Mouse (Mus musculus) adrenal gland, adult 8-10 months (tissue): ENCODE data around the gene 1700047I17Rik2. TPM values are rescaled to one million over a fixed set of nuclear protein-coding genes. Genes with fewer than 3 reads are reported as not detected.
"Not testable (repeated sequence)": the region's sequence is repeated elsewhere in the genome, so short reads cannot be mapped to it uniquely, and the experiment has no call there.

Source experiments
- DNase-seq: peaks from one replicate; pipeline ENCODE4 v3.0.0; 2022
- total RNA-seq, 4 experiments: library from RNA; stranded (reverse); gene quantifications; 2 replicates each; pipeline ENCODE4 v1.2.4; 2022

Gene 1700047I17Rik2
- 1 to 10 TPM in 2 of 4 experiments, under 1 TPM in 1, not detected in 1; 0.56 to 7.5 (median 3.8) TPM for total RNA-seq

DNA sequence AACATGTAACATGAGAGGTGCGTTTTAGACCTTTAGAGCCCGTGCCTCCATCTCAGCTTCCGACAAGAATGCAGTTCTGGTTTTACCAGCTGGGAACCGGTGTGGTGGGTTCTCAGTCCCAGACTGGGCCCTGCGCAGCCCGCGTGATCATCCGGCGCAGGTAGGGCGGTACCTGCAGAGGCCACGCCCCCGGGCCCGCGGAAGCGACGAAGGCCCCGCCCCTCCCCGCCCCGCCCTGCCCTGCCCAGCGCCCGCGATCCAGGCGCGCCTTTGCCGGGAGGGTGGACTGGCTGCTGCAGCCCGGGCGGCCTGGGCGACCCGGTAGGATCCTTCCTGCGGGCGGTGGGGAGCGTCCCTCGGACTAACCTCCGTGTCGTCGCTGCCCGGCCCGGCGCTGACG, at the start of gene 1700047I17Rik2:
Gene 1700047I17Rik2 (plus strand): TSS at position 287 of the 400 bp plus-strand sequence.
- DNase-seq, result not testable (repeated sequence)

GRCm38 (mm10) chr12:55154559-55155448, 44.6 kb upstream of the 1700047I17Rik2 start, which contains the start of gene Srp54b:
Gene Srp54b (plus strand): TSS chr12:55155104.
- not testable (repeated sequence) for DNase-seq

- DNase-seq, result not testable (repeated sequence)
Observed at GRCm38 (mm10) chr12:55155449-55155783, 44.0 kb upstream of the 1700047I17Rik2 start.

- not testable (repeated sequence) for DNase-seq
Observed at GRCm38 (mm10) chr12:55167034-55167557, 32.3 kb upstream of the 1700047I17Rik2 start.

GRCm38 (mm10) chr12:55187686-55188085, 11.7 kb upstream of the 1700047I17Rik2 start:
- DNase-seq, result not testable (repeated sequence)

DNA sequence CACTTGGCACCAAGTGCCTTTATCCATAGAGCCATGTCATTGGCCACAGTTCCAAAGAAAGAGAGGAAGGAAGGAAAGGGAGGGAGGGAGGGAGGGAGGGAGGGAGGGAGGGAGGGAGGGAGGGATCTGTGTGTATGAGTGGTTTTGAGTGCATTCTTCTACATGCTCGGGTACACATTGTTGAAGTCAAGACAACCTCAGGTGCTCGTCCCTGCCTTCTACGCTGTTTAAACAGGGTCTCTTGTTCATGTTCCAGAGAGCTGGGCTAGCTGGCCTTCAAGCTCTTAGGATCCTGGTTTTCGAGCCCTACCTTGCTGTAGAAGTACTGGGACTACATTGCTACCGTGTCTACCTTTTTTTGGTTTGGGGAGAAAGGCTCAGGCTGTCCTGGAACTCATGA, 10.3 kb upstream of the 1700047I17Rik2 start:
- not testable (repeated sequence) for DNase-seq

GRCm38 (mm10) chr12:55199799-55200198, 407 bp downstream of the 1700047I17Rik2 start:
- DNase-seq, result not testable (repeated sequence)

DNA sequence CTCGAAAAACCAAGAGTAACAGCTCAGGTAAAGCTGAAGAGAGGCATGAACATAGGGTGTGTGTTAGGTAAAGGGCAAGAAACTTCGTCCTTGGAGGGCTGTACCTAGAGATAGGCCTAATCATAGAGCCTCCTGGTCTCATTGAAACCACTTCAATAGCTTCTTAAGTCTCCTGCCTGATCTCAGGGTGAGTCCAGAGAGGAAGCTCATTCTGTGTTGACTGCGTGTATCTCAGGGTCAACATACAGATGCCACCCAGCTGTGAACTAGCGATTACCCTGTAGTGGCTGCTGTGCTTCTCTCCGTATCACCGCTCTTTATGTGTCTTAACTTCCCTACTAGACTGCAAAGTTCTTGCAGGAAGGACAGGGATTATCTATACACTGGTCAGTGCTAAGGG, 13.6 kb downstream of the 1700047I17Rik2 start:
- not testable (repeated sequence) for DNase-seq

DNA sequence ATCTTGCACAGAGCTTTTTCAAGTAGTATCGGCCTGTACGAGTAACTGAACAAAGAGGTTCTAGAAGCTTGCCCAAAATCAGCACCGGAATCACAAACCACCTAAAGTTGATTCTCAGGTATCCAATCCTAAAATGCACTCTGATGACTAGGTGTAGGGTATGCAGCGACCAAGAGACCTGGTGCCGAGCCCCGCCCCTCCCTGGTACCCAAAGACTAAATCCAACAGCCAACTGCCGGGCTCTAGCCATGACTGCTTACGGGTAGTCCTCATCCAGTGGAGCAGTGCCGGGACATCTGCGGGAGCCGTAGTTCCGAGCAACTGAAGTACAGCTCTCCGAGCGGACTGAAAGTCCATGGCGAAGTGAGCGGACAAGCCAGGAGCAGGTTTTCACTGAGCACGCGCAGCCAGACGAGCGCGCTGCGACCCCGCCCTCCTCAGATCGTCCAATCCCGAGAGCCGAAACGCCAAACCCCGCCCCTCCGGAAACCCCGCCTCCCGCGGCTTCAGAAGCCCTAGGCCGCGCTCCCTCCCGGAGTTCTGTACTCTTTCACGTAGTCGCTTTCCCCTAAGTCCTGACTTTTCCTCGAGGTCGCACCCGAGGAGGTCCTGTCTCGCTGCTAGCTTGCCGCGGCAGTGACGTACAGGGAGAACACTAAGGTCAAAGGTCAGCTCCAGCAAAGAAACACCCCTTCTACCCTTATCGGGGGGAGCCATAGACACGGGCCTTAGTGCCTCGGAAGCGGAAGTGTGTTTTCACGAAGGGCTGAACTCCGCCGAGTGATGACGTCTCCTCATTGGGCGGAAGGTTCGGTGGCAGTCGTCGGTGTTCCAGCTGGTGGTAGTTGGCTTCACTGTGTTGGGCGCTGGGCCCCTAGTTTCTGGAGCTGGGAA, 30.5 kb downstream of the 1700047I17Rik2 start, which contains the start of gene Srp54c:
Gene Srp54c (plus strand): TSS at position 543 of the 894 bp plus-strand sequence.
- DNase-seq, result not testable (repeated sequence)

- DNase-seq, result not testable (repeated sequence)
Observed at GRCm38 (mm10) chr12:55230520-55230861, 31.1 kb downstream of the 1700047I17Rik2 start.

GRCm38 (mm10) chr12:55242243-55242642, 42.9 kb downstream of the 1700047I17Rik2 start:
- DNase-seq, result not testable (repeated sequence)

DNA sequence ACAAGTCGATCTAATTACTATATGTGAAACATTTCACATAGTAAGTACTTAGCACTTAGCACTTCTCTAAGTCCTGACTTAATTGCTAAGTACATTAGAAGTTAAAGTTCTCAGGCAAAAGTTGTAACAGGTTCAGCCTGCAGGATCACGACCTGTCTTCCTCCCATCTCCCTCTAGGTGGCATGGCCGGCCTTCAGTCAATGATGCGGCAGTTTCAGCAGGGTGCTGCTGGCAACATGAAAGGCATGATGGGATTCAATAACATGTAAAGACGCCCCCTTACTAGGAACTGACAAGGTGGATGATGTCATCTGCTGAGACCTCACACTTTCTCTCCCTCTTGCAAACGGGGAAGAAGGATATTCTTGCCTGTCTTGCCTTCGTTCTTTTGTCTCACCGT, 62.6 kb downstream of the 1700047I17Rik2 start:
- DNase-seq, result not testable (repeated sequence)

GRCm38 (mm10) chr12:55263385-55263784, 64.0 kb downstream of the 1700047I17Rik2 start:
- DNase-seq, result not testable (repeated sequence)

Other genes starting within 250 kb of the 1700047I17Rik2 start
- gene Gm20403, start 213.1 kb upstream of the 1700047I17Rik2 start, total RNA-seq, result not detected
- gene Baz1a, start 185.2 kb upstream of the 1700047I17Rik2 start, total RNA-seq, result 10 to 100 TPM; 10.4 to 17.8 (median 14.6) TPM
- 10 to 100 TPM; 10.2 to 18.1 (median 12.7) TPM for gene 2700097O09Rik, start 119.5 kb upstream of the 1700047I17Rik2 start, total RNA-seq
- gene Srp54a, start 119.3 kb upstream of the 1700047I17Rik2 start, total RNA-seq, result 100 to 1,000 TPM; 101 to 209 (median 142) TPM
- gene Fam177a, start 75.1 kb upstream of the 1700047I17Rik2 start, total RNA-seq, result 10 to 100 TPM in 2 of 4 experiments, 1 to 10 TPM in 2; 3.4 to 14.5 (median 10.8) TPM
- gene Srp54b, start 44.5 kb upstream of the 1700047I17Rik2 start, total RNA-seq, result 100 to 1,000 TPM in 1 of 4 experiments, 10 to 100 TPM in 3; 28.1 to 201 (median 55.3) TPM
- 10 to 100 TPM; 36.2 to 72.7 (median 50.0) TPM for gene Srp54c, start 30.6 kb downstream of the 1700047I17Rik2 start, total RNA-seq
- gene 1110008L16Rik, start 100.0 kb downstream of the 1700047I17Rik2 start, total RNA-seq, result 10 to 100 TPM; 17.7 to 25.8 (median 22.2) TPM
- 10 to 100 TPM in 3 of 4 experiments, 1 to 10 TPM in 1; 8.6 to 15.4 (median 12.0) TPM for gene Ppp2r3c, start 103.4 kb downstream of the 1700047I17Rik2 start, total RNA-seq
- 100 to 1,000 TPM; 196 to 232 (median 214) TPM for gene Psma6, start 184.6 kb downstream of the 1700047I17Rik2 start, total RNA-seq